Mouse (Mus musculus): ENCODE measurements at regions not wholly inside any gene's neighbourhood (a gene's known extent, or its start where the extent isn't known, plus 50 kb on each side); places are given as distances from the start of the nearest gene placed in this dataset.

- Histone ChIP-seq H3K4me1 (replicated peaks) (peaks cover 21% of the 10 kb centered on the region), H3K27me3 (peaks cover 13% of the 10 kb centered on the region), H3K27ac (no peak overlapping the region), H3K4me2 (no peak overlapping the region), H3K4me3 (no peak overlapping the region), H3K36me3 (no peaks in the 10 kb centered on the region), H3K9me3 (no peaks in the 10 kb centered on the region), H3K9ac (no peak overlapping the region)
- WGBS: 50% methylated on average over 6 of the region's 6 CpGs
- no peak for ATAC-seq (ENCODE audit: low FRiP score)
Measured at GRCm38 (mm10) chr7:133492626-133493025, 109.3 kb downstream of the Tex36 start.

GRCm38 (mm10) chr7:133487887-133488630, 113.9 kb downstream of the Tex36 start:
- Histone ChIP-seq H3K4me1 (replicated peaks) (0 out of 2 replicates have a peak, but pooled peaks cover 4% of the 10 kb centered on the region), H3K9ac (no peak overlapping the region), H3K9me3 (no peaks in the 10 kb centered on the region), H3K36me3 (no peaks in the 10 kb centered on the region), H3K4me3 (no peak overlapping the region), H3K4me2 (no peak overlapping the region), H3K27me3 (peaks cover 17% of the 10 kb centered on the region), H3K27ac (no peak overlapping the region)
- WGBS: 59% methylated on average over 7 of the region's 7 CpGs
- no peak for ATAC-seq (ENCODE audit: low FRiP score)

GRCm38 (mm10) chr7:133484430-133484841, 117.5 kb downstream of the Tex36 start:
- ATAC-seq (ENCODE audit: low FRiP score): no peak
- Histone ChIP-seq H3K36me3 (no peaks in the 10 kb centered on the region), H3K9me3 (no peaks in the 10 kb centered on the region), H3K4me3 (no peak overlapping the region), H3K27ac (no peak overlapping the region), H3K9ac (no peak overlapping the region), H3K4me1 (replicated peaks) (0 out of 2 replicates have a peak, but pooled peaks cover 4% of the 10 kb centered on the region), H3K4me2 (no peak overlapping the region), H3K27me3 (0 out of 2 replicates have a peak, but pooled peaks cover 3% of the 10 kb centered on the region)
- WGBS: 77% methylated on average over 8 of the region's 8 CpGs

- WGBS: 69% methylated on average over 6 of the region's 6 CpGs
- H3K9me3 ChIP-seq: no peaks in the 10 kb centered on the region
Measured at GRCm38 (mm10) chr7:133481529-133481928, 120.4 kb downstream of the Tex36 start.

GRCm38 (mm10) chr7:133479679-133480078, 122.3 kb downstream of the Tex36 start:
- ATAC-seq (ENCODE audit: low FRiP score): no peak
- H3K27me3 ChIP-seq: no peaks in the 10 kb centered on the region
- WGBS: 79% methylated on average over 7 of the region's 7 CpGs
- 0 out of 2 replicates have a peak, but pooled peaks cover 5% of the 10 kb centered on the region for H3K4me1 ChIP-seq (replicated peaks)
- no peaks in the 10 kb centered on the region for H3K36me3 ChIP-seq
- H3K4me3 ChIP-seq: no peak overlapping the region
- H3K9me3 ChIP-seq: no peaks in the 10 kb centered on the region
- H3K9ac ChIP-seq: no peak overlapping the region
- H3K27ac ChIP-seq: no peak overlapping the region
- H3K4me2 ChIP-seq: no peak overlapping the region

More at GRCm38 (mm10) chr7:133481529-133481928, 120.4 kb downstream of the Tex36 start:
- no peak for ATAC-seq (ENCODE audit: low FRiP score)
- H3K4me3 ChIP-seq: no peak overlapping the region
- H3K4me1 ChIP-seq (replicated peaks): 0 out of 2 replicates have a peak, but pooled peaks cover 5% of the 10 kb centered on the region
- H3K27me3 ChIP-seq: 0 out of 2 replicates have a peak, but pooled peaks cover 3% of the 10 kb centered on the region
- H3K27ac ChIP-seq: no peak overlapping the region
- H3K9ac ChIP-seq: no peak overlapping the region
- no peaks in the 10 kb centered on the region for H3K36me3 ChIP-seq
- no peak overlapping the region for H3K4me2 ChIP-seq

- no peak overlapping the region for H3K9ac ChIP-seq
- no peak overlapping the region for H3K27ac ChIP-seq
- ATAC-seq (ENCODE audit: low FRiP score): no peak
- H3K27me3 ChIP-seq: no peaks in the 10 kb centered on the region
- no peak overlapping the region for H3K4me2 ChIP-seq
- H3K36me3 ChIP-seq: no peaks in the 10 kb centered on the region
- H3K4me3 ChIP-seq: no peak overlapping the region
- no peaks in the 10 kb centered on the region for H3K9me3 ChIP-seq
- H3K4me1 ChIP-seq (replicated peaks): 0 out of 2 replicates have a peak, but pooled peaks cover 5% of the 10 kb centered on the region
- 84% methylated on average over 5 of the region's 5 CpGs for WGBS
Measured at GRCm38 (mm10) chr7:133477933-133478332, 124.0 kb downstream of the Tex36 start.

GRCm38 (mm10) chr7:133477221-133477620, 124.7 kb downstream of the Tex36 start:
- Histone ChIP-seq H3K9ac (no peak overlapping the region), H3K4me1 (replicated peaks) (0 out of 2 replicates have a peak, but pooled peaks cover 5% of the 10 kb centered on the region), H3K27ac (no peak overlapping the region), H3K4me2 (no peak overlapping the region), H3K27me3 (no peaks in the 10 kb centered on the region), H3K9me3 (no peaks in the 10 kb centered on the region), H3K36me3 (no peaks in the 10 kb centered on the region), H3K4me3 (no peak overlapping the region)
- no peak for ATAC-seq (ENCODE audit: low FRiP score)
- 62% methylated on average over 6 of the region's 6 CpGs for WGBS

DNA sequence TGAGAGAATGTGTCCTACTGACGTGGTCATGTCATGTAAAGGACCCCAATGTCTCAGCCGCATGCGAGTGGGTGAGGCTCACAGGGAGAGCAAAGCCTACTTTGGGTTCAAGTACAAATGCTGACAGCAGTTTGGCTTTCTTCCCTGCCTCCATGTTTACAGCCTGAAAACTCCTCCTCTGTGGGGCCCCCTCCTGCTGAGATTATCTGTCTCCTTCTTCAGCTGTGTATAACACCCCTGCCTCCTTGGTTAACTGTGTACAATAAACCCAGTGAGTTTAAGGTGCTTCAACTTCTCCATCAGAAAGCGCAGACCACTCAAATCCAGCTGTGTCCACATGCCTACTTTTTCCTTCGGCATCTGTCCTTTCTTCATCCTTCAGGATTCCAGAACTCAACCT, 130.3 kb downstream of the Tex36 start:
- 86% methylated on average over 5 of the region's 5 CpGs for WGBS
- Histone ChIP-seq H3K27ac (no peak overlapping the region), H3K4me2 (no peak overlapping the region), H3K9ac (no peak overlapping the region), H3K4me1 (replicated peaks) (no peaks in the 10 kb centered on the region), H3K4me3 (no peak overlapping the region), H3K27me3 (no peaks in the 10 kb centered on the region), H3K9me3 (no peaks in the 10 kb centered on the region), H3K36me3 (no peaks in the 10 kb centered on the region)
- ATAC-seq (ENCODE audit: low FRiP score): no peak

- no peaks in the 10 kb centered on the region for H3K27me3 ChIP-seq
- H3K9me3 ChIP-seq: no peaks in the 10 kb centered on the region
- no peak overlapping the region for H3K4me2 ChIP-seq
- no peak for ATAC-seq (ENCODE audit: low FRiP score)
- no peaks in the 10 kb centered on the region for H3K36me3 ChIP-seq
- no peaks in the 10 kb centered on the region for H3K4me1 ChIP-seq (replicated peaks)
- H3K27ac ChIP-seq: no peak overlapping the region
- 80% methylated on average over 3 of the region's 3 CpGs for WGBS
- no peak overlapping the region for H3K9ac ChIP-seq
- no peak overlapping the region for H3K4me3 ChIP-seq
Measured at GRCm38 (mm10) chr7:133470620-133470958, 131.4 kb downstream of the Tex36 start.

DNA sequence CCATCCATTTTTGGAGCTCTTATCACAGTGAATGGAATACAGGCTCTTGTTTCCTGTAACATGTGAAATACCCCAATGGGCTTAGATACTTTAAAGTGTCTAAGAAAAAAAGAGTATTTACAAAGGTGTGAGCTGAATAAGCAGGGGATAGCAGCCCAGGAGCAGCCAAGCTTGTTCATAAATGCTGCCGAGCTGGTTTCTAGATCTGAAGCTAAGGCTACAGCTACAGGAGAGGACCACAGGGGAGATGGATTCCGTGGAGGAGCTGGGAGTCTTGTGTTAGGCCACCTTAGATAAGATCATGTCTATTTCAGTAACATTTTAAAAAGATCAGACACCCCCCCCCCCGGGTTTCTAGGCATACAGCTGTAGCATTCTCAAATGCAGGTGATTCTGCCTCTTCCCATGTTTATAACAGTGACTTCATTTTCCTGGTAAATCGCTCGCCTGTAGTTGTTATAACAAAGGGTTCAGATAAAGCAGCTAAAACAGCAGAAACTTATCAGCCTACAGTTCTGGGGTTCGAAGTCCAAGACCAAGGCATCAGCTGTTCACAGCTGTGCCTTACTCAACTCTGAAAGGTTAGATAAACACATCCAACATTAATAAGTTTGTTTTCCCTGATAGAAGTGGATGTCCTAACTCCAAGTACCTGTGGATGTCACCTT, 131.9 kb downstream of the Tex36 start:
- H3K36me3 ChIP-seq: no peaks in the 10 kb centered on the region
- 75% methylated on average over 6 of the region's 6 CpGs for WGBS
- no peak for ATAC-seq (ENCODE audit: low FRiP score)

GRCm38 (mm10) chr7:133469106-133469505, 132.9 kb downstream of the Tex36 start:
- 55% methylated on average over 3 of the region's 3 CpGs for WGBS

More for the DNA sequence above, 131.9 kb downstream of the Tex36 start:
- no peak overlapping the region for H3K4me3 ChIP-seq
- no peaks in the 10 kb centered on the region for H3K9me3 ChIP-seq
- H3K9ac ChIP-seq: no peak overlapping the region
- no peaks in the 10 kb centered on the region for H3K27me3 ChIP-seq
- H3K4me2 ChIP-seq: no peak overlapping the region
- no peak overlapping the region for H3K27ac ChIP-seq
- no peaks in the 10 kb centered on the region for H3K4me1 ChIP-seq (replicated peaks)

DNA sequence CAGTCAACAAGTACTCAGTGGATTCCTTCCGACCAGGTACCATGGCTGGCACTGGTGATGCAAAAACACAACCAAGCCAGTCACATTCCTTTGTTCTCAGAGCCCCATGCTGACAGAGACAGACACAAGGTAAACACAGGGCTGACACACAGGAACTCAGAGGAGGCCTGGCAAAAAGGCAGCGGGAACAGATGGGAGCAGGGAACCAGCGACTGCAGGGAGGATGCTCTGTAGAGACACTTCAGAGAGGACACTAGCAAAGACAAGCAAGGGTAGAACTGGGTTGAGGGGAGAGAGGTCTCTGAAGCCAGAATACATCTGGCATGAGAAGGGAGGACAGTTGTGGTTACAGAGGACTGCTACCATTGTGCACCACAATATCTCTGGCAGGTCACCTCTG, 133.6 kb downstream of the Tex36 start:
- no peaks in the 10 kb centered on the region for H3K4me1 ChIP-seq (replicated peaks)
- H3K27ac ChIP-seq: no peak overlapping the region
- no peaks in the 10 kb centered on the region for H3K9me3 ChIP-seq
- H3K27me3 ChIP-seq: no peaks in the 10 kb centered on the region
- no peaks in the 10 kb centered on the region for H3K36me3 ChIP-seq
- no peak overlapping the region for H3K4me3 ChIP-seq
- ATAC-seq (ENCODE audit: low FRiP score): no peak
- H3K9ac ChIP-seq: no peak overlapping the region
- H3K4me2 ChIP-seq: no peak overlapping the region
- WGBS: 31% methylated on average over 3 of the region's 3 CpGs

More at GRCm38 (mm10) chr7:133469106-133469505, 132.9 kb downstream of the Tex36 start:
- H3K4me3 ChIP-seq: no peak overlapping the region
- no peak for ATAC-seq (ENCODE audit: low FRiP score)
- H3K9ac ChIP-seq: no peak overlapping the region
- H3K27ac ChIP-seq: no peak overlapping the region
- H3K36me3 ChIP-seq: no peaks in the 10 kb centered on the region
- H3K4me1 ChIP-seq (replicated peaks): no peaks in the 10 kb centered on the region
- H3K27me3 ChIP-seq: no peaks in the 10 kb centered on the region
- no peaks in the 10 kb centered on the region for H3K9me3 ChIP-seq
- H3K4me2 ChIP-seq: no peak overlapping the region

Data from hindbrain, embryonic 13.5 days (tissue).